Mouse (Mus musculus) liver, embryonic 14.5 days (tissue): ENCODE data around the gene Sik3. TPM values are rescaled to one million over a fixed set of nuclear protein-coding genes. Genes with fewer than 3 reads are reported as not detected.

ENCODE experiments used
- ATAC-seq: fragments of 200-750 bp; cut with Nextera tagmentation; 2 replicates; pipeline ENCODE4 v1.8.0; 2017; ENCODE audit warnings: moderate number of reproducible peaks, mild to moderate bottlenecking, moderate library complexity; ENCODE audit not compliant: insufficient read depth
- DNase-seq, 3 experiments: peaks; one replicate each; pipeline ENCODE4 v3.0.0-alpha.2; 2012 to 2013; ENCODE audit warnings: low read depth in 3 of 3, low spot score in 3 of 3
- H3K27ac ChIP-seq: fragments of 300-500 bp; sonication (generic); 2 replicates; pipeline ENCODE4 v1.5.1; 2014; ENCODE audit warnings: moderate library complexity, mild to moderate bottlenecking, control low read depth, inconsistent platforms
- H3K27me3 ChIP-seq: fragments of 300-500 bp; sonication (generic); 2 replicates; pipeline ENCODE4 v1.6.1; 2014; ENCODE audit warnings: mild to moderate bottlenecking, low read length, moderate library complexity; ENCODE audit not compliant: control insufficient read depth, insufficient read depth
- H3K36me3 ChIP-seq: fragments of 300-500 bp; sonication (generic); replicated peaks from 2 replicates; pipeline ENCODE4 v1.6.1; 2014; ENCODE audit warnings: low read depth; ENCODE audit not compliant: control insufficient read depth, insufficient read depth
- H3K4me1 ChIP-seq, 2 experiments: fragments of 200-500 bp in 1 of 2; fragments of 300-500 bp in 1 of 2; sonication (generic) in 1 of 2; replicated peaks; 2 replicates each; pipeline ENCODE4 v1.6.1; 2012 to 2014; ENCODE audit warnings: antibody characterized with exemption in 1 of 2, inconsistent platforms in 1 of 2, low read length in 1 of 2; ENCODE audit not compliant: control insufficient read depth in 2 of 2, insufficient read depth in 2 of 2
- H3K4me2 ChIP-seq: fragments of 300-500 bp; sonication (generic); 2 replicates; pipeline ENCODE4 v1.6.1; 2014; ENCODE audit warnings: low read depth, mild to moderate bottlenecking, control low read depth, moderate library complexity
- H3K4me3 ChIP-seq, 2 experiments: fragments of 200-500 bp in 1 of 2; fragments of 300-500 bp in 1 of 2; sonication (generic) in 1 of 2; 2 replicates each; pipeline ENCODE4 v1.5.1; 2012 to 2014; ENCODE audit warnings: low read depth in 2 of 2, low read length in 2 of 2, mild to moderate bottlenecking in 2 of 2, control low read depth in 1 of 2, inconsistent platforms in 1 of 2, moderate library complexity in 1 of 2; ENCODE audit not compliant: insufficient read depth in 1 of 2
- H3K9ac ChIP-seq: fragments of 300-500 bp; sonication (generic); replicated peaks from 2 replicates; pipeline ENCODE4 v1.6.1; 2014; ENCODE audit warnings: mild to moderate bottlenecking, control low read depth, moderate library complexity
- H3K9me3 ChIP-seq: fragments of 300-500 bp; sonication (generic); 2 replicates; pipeline ENCODE4 v1.6.1; 2016; ENCODE audit warnings: low read length, mixed read lengths; ENCODE audit not compliant: control insufficient read depth
- CTCF ChIP-seq: IDR thresholded peaks from 2 replicates; pipeline ENCODE4 v1.5.1; 2016; ENCODE audit warnings: antibody characterized with exemption, low read depth, control low read depth
- EP300 ChIP-seq: IDR thresholded peaks from 2 replicates; pipeline ENCODE4 v1.6.1; 2016; ENCODE audit warnings: antibody characterized with exemption, low read depth
- WGBS: fragments of 180-500 bp; shearing (Covaris S2); extraction: QIAGEN DNeasy Blood & Tissue Kit; methylation state at CpG from one replicate; pipeline ENCODE4 v1.1.7; 2014; ENCODE audit not compliant: insufficient replicate concordance; 5-methylcytosine and 5-hydroxymethylcytosine counted together
- polyA plus RNA-seq, 2 experiments: library from polyadenylated mRNA; depleted of rRNA in 1 of 2; stranded (reverse) in 1 of 2; unstranded in 1 of 2; fragments of >200 nt; fragmentation: Nextera tagmentation in 1 of 2; extraction: Ambion mirVana in 1 of 2; gene quantifications; 2 replicates each; pipeline versions ENCODE4 v1.2.1 to v1.2.3; 2012 to 2014

The Sik3 gene
- polyA plus RNA-seq, 2 experiments: 2.1 to 3.0 TPM

DNA sequence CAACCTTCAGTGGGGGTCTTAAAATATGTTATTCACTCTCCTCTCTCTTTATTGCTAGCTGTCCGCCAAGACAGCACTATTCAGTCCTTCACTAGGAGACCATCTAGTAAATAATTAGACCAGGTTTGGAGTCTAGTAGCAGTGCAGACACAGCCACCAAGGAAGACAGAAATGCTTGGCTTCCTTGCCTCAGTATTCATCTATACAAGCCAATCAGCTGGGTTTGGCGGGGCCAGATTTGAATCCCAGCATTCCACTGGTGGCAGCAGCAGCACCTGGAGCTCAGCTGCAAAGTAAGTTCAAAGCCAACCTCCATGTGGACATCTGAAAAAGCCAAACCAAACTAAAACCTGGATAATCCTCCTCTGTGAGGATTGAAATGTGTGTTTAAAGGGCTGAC is 47.6 kb downstream of the Sik3 start:
- no peak overlapping the region for H3K9ac ChIP-seq
- no peaks in the 10 kb centered on the region for H3K27me3 ChIP-seq
- H3K4me1 ChIP-seq: peaks cover 0 to 3% of the 10 kb centered on the region in 2 experiments; a peak in 1 of 4 replicates
- 73% methylated on average over 2 of the region's 2 CpGs for WGBS
- DNase-seq (no peak), ATAC-seq (no peak)
- no peaks in the 10 kb centered on the region for H3K36me3 ChIP-seq
- H3K4me3 ChIP-seq: no peak overlapping the region
- no peaks in the 10 kb centered on the region for H3K9me3 ChIP-seq
- no peak overlapping the region for H3K4me2 ChIP-seq
- no peak overlapping the region for H3K27ac ChIP-seq
- TF ChIP-seq EP300: no peak

DNA sequence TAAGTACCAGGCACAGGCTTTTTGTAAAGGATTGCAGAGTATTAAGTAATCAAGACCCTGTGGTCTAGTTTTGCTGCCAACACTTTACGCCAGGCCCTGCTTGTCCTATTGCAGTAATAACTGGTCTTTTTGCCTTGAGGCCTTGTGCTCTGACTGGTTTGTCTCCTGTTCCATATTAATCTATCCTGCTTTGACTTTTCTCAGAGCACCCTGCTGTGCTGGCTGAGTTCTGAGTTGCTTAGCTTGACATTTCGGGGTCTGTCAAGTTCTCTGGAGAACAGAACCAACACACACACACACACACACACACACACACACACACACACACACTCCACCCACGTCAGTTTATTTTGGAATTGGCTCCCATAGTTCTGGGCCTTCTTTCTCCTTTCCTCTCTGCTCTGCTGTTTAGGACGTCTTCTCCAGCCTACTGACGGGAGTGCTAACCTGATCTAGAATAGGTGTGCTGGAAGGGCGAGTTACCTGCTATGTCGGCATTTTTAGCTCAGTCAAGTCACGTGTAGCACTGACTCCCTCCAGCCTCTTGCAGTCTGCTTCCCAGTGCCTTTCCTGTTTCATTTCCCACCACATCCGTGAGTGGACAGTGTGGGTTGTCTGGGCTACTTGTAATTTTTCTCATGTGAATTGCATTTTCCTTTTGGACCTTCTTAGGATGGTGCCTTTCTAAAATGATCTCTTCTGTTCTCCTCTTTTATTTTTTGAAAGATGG is 49.2 kb downstream of the Sik3 start:
- no peak overlapping the region for H3K4me2 ChIP-seq
- no peak overlapping the region for H3K27ac ChIP-seq
- DNase-seq (no peak), ATAC-seq (no peak)
- no peaks in the 10 kb centered on the region for H3K36me3 ChIP-seq
- H3K9me3 ChIP-seq: no peaks in the 10 kb centered on the region
- H3K4me3 ChIP-seq: no peak overlapping the region
- 57% methylated on average over 9 of the region's 9 CpGs for WGBS
- no peak overlapping the region for H3K9ac ChIP-seq
- TF ChIP-seq EP300 (no peak), CTCF (no peak)
- no peaks in the 10 kb centered on the region for H3K27me3 ChIP-seq
- H3K4me1 ChIP-seq: peaks cover 0 to 7% of the 10 kb centered on the region in 2 experiments; a peak in 2 of 4 replicates

DNA sequence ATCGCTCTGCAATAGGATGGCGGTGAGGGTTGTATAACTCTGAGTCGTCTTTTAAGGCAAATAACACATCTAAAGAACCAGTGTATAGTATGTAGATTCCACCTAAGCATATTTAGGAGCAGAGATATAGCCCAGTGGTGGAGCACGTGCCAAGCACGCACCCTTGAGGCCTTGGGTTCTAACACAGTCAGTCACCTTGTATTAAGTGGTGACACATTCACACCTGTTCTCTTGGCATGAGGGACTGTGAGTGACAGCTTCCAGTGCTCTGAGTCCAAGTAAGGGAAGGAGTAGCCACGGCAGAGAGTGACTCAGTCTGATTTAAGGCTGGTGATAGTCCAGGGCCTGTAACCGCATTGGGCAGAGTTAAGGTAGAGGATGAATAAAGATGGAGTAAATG is 51.7 kb downstream of the Sik3 start:
- 76% methylated on average over 7 of the region's 7 CpGs for WGBS
- Histone ChIP-seq H3K4me3 (no peak overlapping the region), H3K27ac (no peak overlapping the region), H3K9me3 (no peaks in the 10 kb centered on the region), H3K4me1 (peaks cover 9 to 27% of the 10 kb centered on the region in 2 experiments), H3K4me2 (no peak overlapping the region), H3K27me3 (no peaks in the 10 kb centered on the region), H3K36me3 (no peaks in the 10 kb centered on the region), H3K9ac (no peak overlapping the region)
- ATAC-seq (no peak), DNase-seq (no peak)
- TF ChIP-seq CTCF: no peak
- TF ChIP-seq EP300: no peak

DNA sequence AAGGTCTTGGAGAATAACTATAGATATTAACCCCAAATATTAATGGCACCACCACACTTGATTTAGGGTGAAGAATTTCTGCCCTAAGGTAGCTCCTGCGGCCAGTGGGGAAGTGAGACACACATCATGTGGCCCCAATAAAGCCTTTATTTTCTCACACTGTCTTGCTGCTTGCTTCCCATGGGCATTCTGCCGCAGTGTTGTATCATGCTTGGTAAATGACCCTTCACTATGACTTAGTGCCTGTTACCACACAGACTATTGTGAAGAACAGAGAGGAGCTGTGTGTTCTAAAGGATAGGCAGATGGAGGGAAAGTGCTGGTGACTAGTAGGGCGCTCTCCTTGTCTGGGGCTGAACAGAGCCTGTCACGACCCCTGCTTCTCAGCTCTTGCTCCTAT is 54.1 kb downstream of the Sik3 start:
- ATAC-seq (no peak), DNase-seq (no peak)
- Histone ChIP-seq H3K4me1 (peaks cover 9 to 25% of the 10 kb centered on the region in 2 experiments), H3K4me2 (no peak overlapping the region), H3K36me3 (no peaks in the 10 kb centered on the region), H3K9me3 (no peaks in the 10 kb centered on the region), H3K27ac (no peak overlapping the region), H3K27me3 (no peaks in the 10 kb centered on the region), H3K4me3 (no peak overlapping the region), H3K9ac (no peak overlapping the region)
- TF ChIP-seq EP300 (no peak), CTCF (no peak)
- WGBS: 70% methylated on average over 4 of the region's 4 CpGs

DNA sequence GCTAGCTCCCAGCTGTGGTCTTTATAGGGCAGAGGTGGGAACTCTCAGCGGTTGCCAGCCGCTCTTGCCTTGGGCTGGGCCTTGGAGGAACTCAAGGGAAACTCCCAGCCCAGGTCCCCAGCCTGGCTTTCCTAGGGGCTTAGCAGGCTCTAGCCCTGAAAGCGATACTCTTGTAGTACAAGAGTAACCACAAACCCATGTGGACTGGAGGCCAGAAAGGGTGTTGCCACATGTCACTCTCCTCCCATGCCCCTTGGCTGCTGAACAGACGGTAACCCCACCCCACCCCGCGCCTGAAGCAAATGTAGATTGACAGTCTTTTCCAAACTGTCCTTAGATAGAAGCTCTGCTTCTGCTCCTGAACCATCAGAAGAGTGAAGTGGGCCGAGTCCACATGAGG is 55.1 kb downstream of the Sik3 start:
- no peaks in the 10 kb centered on the region for H3K27me3 ChIP-seq
- peaks cover 9 to 24% of the 10 kb centered on the region in 2 experiments for H3K4me1 ChIP-seq
- no peaks in the 10 kb centered on the region for H3K9me3 ChIP-seq
- no peak overlapping the region for H3K4me3 ChIP-seq
- no peak overlapping the region; the same call in 1 of the 2 replicates for H3K4me2 ChIP-seq
- ATAC-seq (peak; percentile 78), DNase-seq (peak; percentile 32 to 41 (median 33))
- TF ChIP-seq EP300 (no peak), CTCF (no peak)
- no peaks in the 10 kb centered on the region for H3K36me3 ChIP-seq
- H3K27ac ChIP-seq: no peak overlapping the region
- H3K9ac ChIP-seq: no peak overlapping the region
- WGBS: 8% methylated on average over 7 of the region's 7 CpGs
